Mouse (Mus musculus) C2C12 (cell line): ENCODE data around the gene Ankrd9.

ENCODE experiments used
- CTCF ChIP-seq: IDR thresholded peaks from one replicate; pipeline ENCODE4 v1.5.1; 2011; ENCODE audit not compliant: control insufficient read depth, insufficient read depth, insufficient read length
- MAX ChIP-seq: IDR thresholded peaks from one replicate; pipeline ENCODE4 v1.6.1; 2011; ENCODE audit warnings: mild to moderate bottlenecking, control low read depth

GRCm38 (mm10) chr12:110981736-110982135 is 2.9 kb upstream of the Ankrd9 start:
- TF ChIP-seq CTCF (no peak), MAX (no peak)
